Mouse (Mus musculus): Measurements from ENCODE around the gene Gm29427.
A peak's percentile ranks its signal among the peaks of the same experiment; 100 is the strongest.

Gene Gm29427

GRCm38 (mm10) chr1:130732706-130733658, 17.4 kb upstream of the Gm29427 start:
- no peak for DNase-seq (ENCODE audit: low spot score in 2 of 2)

- DNase-seq (ENCODE audit: low spot score in 2 of 2), result no peak
Observed at GRCm38 (mm10) chr1:130731741-130732337, 16.2 kb upstream of the Gm29427 start, which contains the start of gene AA986860. TSS of gene AA986860 (plus strand) at chr1:130731976.

GRCm38 (mm10) chr1:130729153-130729552, 13.6 kb upstream of the Gm29427 start, which contains the start of gene Pfkfb2:
TSS of gene Pfkfb2 (minus strand) at chr1:130729253.
- no peak for DNase-seq (ENCODE audit: low spot score in 2 of 2)

GRCm38 (mm10) chr1:130728708-130729107, 13.1 kb upstream of the Gm29427 start:
- no peak for DNase-seq (ENCODE audit: low spot score in 2 of 2)

GRCm38 (mm10) chr1:130728070-130728469, 12.5 kb upstream of the Gm29427 start:
- DNase-seq (ENCODE audit: low spot score in 2 of 2), result no peak

GRCm38 (mm10) chr1:130726396-130726795, 10.8 kb upstream of the Gm29427 start:
- no peak for DNase-seq (ENCODE audit: low spot score in 2 of 2)

GRCm38 (mm10) chr1:130724206-130724605, 8.6 kb upstream of the Gm29427 start:
- no peak for DNase-seq (ENCODE audit: low spot score in 2 of 2)

GRCm38 (mm10) chr1:130717291-130717871, 1.8 kb upstream of the Gm29427 start, which contains the start of gene Yod1:
TSS of gene Yod1 (plus strand) at chr1:130717327.
- DNase-seq (ENCODE audit: low spot score in 2 of 2), result peak; percentile 86 to 89

- peak in 1 of 2 experiments; percentile 58 for DNase-seq (ENCODE audit: low spot score in 2 of 2)
Observed at GRCm38 (mm10) chr1:130716513-130717290, 1.1 kb upstream of the Gm29427 start.

GRCm38 (mm10) chr1:130716218-130716512, 566 bp upstream of the Gm29427 start:
- DNase-seq (ENCODE audit: low spot score in 2 of 2), result no peak

- DNase-seq (ENCODE audit: low spot score in 2 of 2), result no peak
Observed at GRCm38 (mm10) chr1:130714046-130714445, 1.6 kb downstream of the Gm29427 start.

- DNase-seq (ENCODE audit: low spot score in 2 of 2), result no peak
Observed at GRCm38 (mm10) chr1:130710283-130711080, 5.1 kb downstream of the Gm29427 start.

- DNase-seq (ENCODE audit: low spot score in 2 of 2), result no peak
Observed at GRCm38 (mm10) chr1:130703613-130704012, 12.0 kb downstream of the Gm29427 start.

GRCm38 (mm10) chr1:130701976-130702375, 13.6 kb downstream of the Gm29427 start:
- DNase-seq (ENCODE audit: low spot score in 2 of 2), result no peak

- no peak for DNase-seq (ENCODE audit: low spot score in 2 of 2)
Observed at GRCm38 (mm10) chr1:130699937-130700633, 15.5 kb downstream of the Gm29427 start.

- DNase-seq (ENCODE audit: low spot score in 2 of 2), result no peak
Observed at GRCm38 (mm10) chr1:130698601-130699000, 17.0 kb downstream of the Gm29427 start.

- no peak for DNase-seq (ENCODE audit: low spot score in 2 of 2)
Observed at GRCm38 (mm10) chr1:130683905-130684304, 31.7 kb downstream of the Gm29427 start.

- no peak for DNase-seq (ENCODE audit: low spot score in 2 of 2)
Observed at GRCm38 (mm10) chr1:130681656-130682413, 33.8 kb downstream of the Gm29427 start.

- DNase-seq (ENCODE audit: low spot score in 2 of 2), result no peak
Observed at GRCm38 (mm10) chr1:130681075-130681474, 34.5 kb downstream of the Gm29427 start.

Measured in natural killer cell, adult 2 months (primary cell).